Mouse (Mus musculus) regulatory T cell (primary cell): Measurements from ENCODE around the gene Lnpep.

ENCODE experiments used
- in situ Hi-C: fragments of 300-600 bp; cut with MboI, MseI; formaldehyde crosslinking; loops from one replicate; pipeline ENCODE4 v1.15.1; 2025; ENCODE audit warnings: high pct_unique_total_duplicates

The Lnpep gene

DNA sequence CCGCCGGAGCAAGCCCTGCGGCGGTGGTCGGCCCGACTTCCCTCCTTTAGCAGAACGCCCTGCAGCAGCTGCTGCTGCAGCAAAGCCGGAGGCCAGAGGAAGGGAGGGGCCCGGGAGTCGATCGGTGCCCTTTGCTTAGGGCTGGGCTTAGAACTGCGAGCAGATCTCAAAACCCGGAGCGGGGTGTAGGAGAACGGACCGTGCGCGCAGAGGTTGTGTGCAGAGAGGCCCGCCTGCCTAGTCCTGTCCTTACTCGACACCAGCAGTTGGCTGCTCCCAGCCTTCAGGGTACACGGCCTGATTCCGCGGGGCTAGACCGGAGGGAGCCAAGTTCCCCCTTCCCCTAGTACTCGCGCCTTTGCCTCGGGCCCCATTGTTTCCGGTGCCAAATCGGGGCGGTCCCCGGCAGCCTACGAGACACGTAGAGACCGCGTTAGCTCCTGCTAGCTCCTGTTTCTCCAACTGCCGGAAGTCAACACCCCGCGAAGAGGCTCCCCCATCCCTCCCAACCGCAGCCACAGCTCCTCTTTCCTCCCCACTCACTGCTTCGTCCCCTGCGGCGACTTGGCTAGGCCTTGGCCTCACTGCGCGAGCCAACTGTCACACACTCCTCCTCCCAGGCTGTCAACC lies at the start of gene Lnpep:
TSS of gene Lnpep (minus strand) at position 94 of the 630 bp plus-strand sequence.
- in situ Hi-C loops = loop anchor here (5.0 kb wide), 1 partner anchor 33 kb away; no protein-coding TSS in a partner anchor

DNA sequence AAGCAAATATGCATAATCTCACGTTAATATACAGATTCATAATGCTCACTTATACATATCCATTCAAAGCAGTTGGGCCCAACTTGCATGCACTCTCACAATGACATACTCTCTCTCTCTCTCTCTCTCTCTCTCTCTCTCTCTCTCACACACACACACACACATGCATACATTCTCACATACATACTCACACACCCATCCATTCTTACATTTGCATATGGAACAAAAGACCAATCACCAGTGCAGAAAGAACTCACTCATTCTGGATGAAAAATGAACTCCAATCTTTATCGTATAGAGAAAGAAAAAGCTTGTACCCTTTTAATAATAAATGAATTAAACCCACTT lies 31.0 kb upstream of the Lnpep start:
- in situ Hi-C loops = loop anchor here (5.0 to 25.0 kb wide), 2 partner anchors 359 to 544 kb away; partner anchors contain the start of gene Zfp97

DNA sequence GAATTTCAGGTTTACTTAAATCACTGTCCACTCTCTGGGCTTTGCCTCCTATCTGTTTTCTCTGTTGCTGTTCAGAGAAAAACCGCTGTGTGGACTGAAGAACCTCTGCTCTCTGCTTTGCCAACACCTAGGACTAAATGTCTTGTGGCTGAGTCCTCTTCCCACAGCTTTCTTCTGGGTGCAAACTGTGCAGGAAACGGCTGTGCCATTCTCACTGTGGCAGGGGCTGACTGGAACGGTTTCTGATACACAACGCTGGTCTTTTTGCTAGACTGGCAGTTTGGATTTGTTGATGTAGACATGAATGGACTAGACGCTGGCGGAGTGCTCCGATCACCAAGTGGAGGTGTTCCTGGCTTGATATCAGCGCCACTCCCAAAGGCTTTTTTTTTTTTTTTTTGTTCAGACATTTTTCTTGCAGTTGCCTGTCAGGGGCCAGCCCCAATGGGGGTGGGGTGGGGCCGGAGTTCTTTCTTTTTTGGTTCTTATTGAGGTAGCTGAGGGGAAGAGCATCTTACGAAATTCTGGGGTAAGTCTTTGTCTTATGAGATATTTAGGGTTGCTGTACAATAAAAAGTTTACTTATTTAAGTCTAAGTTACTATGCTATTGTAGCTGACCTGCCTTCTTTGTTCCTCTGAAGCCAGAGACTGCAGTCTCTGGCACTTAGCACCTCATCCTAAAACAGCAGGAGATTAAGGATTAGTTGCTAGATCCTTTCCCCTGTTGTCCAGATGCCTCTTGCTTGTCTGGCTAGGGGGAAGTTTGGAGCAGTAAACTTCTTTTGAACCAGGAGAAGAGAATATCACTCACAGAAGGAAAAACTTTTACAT lies 30.4 kb upstream of the Lnpep start:
- in situ Hi-C loops = loop anchor here (5.0 to 25.0 kb wide), 2 partner anchors 358 to 543 kb away; partner anchors contain the start of gene Zfp97

DNA sequence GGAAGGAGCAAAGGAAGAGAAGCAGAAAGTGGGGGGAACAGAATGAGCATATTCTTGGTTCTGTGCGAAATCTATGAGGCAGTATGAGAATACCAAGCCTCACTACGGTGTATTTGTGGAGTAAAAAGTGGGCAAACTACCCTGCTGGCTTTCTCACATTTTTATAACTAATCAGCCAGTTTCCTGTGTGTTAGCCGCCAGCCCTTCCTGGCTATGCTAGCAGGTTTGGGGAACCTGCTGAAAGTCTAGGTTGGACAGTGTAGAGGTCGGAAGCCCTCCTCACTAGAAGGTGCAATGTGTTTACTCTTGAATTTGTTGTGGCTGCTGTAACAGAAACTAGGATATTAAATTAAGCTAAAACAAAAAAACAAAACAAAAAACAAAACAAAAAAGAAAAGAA lies 27.7 kb upstream of the Lnpep start:
- in situ Hi-C loops = loop anchor here (25.0 kb wide), 1 partner anchor 540 kb away; the partner anchor contains the start of gene Zfp97

DNA sequence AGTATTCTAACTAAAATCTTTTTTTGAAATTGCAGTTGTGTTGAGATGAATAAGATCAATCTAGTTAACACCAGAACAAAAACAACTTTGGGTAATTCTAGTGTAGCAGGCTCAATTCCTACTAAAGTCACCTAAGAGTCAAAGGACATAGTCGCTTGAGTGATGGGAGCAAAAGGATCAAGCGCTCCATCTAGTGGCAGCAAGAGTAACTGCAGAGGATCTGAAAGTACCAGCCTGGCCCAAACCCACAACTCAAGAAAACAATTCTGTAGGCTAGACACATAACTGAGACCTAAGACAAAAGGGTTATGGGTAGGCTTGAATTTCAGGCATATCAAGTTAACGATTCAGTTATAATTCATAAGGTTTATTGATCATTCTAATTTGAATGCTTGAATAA lies 20.9 kb upstream of the Lnpep start:
- in situ Hi-C loops = loop anchor here (5.0 kb wide), 3 partner anchors 83 to 253 kb away; no protein-coding TSS in a partner anchor

DNA sequence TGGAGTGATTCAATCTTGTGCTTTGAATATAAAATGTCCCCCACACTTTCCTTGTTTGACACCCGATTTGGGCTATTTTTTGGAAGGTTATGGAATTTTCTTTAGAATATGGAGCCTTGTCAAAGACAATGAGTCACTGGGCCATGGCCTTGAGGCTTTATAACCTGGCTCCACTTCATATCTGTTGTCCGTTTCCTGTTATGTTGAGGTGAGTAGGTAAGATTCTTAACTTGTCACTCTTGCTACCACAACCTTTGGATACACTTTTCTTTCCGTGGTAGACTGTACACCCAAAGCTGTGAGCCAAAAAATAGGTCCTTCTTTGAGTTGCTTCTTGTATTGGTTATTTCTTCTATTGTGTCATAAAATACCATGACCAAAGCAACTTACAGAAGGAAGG lies 12.5 kb upstream of the Lnpep start:
- in situ Hi-C loops = no loop called here

DNA sequence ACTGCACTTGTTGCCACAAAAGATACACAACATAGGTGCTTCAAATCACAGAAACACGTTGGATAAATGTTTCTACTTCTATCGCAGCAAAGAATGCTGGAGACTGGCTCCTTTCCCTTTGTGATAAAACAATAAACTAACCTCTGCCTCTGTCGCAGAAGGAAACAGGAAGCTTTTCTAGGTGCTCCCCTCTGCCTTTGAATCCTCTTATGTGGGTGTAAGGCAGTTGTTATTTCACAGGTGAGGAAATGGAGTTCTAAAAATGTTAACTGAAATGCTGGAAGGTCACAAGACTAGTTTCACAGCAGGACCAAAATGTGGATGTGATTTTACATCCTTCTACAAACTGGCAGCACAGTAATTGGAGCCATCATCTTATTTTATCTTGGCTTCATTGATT lies 11.3 kb upstream of the Lnpep start:
- in situ Hi-C loops = no loop called here

DNA sequence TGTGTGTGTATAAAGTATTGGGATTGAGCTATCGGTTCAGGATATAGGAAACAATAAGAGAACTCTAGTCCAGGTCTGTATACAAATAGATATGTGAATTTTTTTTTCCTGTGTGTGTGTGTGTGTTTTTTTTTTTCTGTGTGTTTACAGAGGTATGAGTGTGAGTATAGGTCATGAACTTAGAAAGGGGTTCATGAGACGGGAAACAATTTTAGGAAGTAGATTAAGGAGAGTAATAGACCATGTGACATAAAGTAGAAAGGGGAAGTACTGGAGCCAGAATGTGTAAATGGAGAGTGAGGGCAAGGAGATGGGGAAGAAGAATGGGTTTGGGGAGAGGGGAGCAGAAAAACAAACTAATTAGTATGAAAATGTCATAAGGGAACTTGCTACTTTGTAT lies 9.2 kb upstream of the Lnpep start:
- in situ Hi-C loops = no loop called here

DNA sequence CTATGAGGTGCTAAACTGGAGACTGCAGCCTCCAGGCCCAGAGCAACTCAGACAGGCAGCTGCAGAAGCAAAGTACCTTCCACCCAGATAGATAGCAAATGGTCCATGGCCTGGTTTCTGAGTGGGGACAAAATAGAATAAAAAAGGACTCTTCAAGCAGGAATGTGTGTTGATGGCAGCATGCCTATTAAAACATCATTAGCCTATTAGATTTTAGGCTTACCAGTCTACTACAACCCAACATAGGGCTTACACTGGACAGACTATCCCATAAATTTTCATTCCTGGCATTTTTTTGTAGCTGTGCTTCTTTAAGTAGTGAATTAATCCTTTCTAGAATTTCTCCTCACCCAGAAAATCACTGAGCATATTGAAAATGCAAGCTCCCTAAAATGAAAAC lies 7.1 kb upstream of the Lnpep start:
- in situ Hi-C loops = no loop called here

DNA sequence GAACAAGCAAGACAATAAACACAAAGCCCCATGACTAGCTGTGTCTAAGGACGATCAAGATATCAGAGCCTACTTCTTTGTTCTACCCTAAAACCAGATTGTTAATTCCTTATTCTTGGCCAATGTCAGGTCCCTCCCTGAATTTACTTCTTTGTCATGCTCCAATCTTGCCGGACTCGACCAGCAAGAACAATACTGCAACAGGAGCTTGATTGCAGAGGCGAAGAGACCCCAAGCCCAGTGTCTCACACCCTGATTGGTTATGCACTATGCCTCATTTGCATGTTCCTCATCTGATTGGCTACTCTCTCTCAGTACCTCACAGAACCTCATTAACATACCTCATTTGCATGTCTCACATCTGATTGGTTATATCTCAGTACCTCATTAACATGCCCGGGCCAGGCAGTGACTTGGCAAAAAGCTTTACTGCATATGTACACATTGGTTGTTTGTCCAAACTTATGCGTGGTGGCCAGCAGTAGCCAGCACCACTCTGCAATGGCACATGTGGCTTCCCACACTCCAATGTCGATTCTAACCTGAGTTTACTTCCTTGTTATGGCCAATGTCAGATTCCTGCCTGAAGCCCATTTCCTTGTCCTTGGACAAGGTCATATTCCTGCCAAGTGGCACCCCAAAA lies 3.5 kb upstream of the Lnpep start:
- in situ Hi-C loops = loop anchor here (5.0 kb wide), 1 partner anchor 36 kb away; no protein-coding TSS in a partner anchor

DNA sequence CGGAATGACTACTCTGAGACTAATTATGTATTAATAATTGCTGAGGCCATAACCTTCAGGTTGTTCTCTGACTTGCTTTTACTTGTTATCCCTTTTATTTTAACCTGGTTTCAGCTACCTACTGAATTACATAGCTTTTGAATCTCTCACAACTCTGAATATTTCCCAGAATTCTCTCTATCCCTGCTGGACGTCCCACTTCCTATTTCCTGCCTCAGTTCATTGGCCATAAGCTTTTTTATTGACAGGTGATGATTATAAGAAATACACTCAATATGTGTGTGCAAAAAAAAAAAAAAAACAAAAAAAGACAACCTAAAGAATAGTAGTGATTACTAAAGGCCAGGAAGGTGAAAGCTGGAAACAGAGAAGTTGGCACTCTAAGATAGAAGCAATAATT lies 2.7 kb upstream of the Lnpep start:
- in situ Hi-C loops = loop anchor here (5.0 kb wide), 1 partner anchor 35 kb away; no protein-coding TSS in a partner anchor

DNA sequence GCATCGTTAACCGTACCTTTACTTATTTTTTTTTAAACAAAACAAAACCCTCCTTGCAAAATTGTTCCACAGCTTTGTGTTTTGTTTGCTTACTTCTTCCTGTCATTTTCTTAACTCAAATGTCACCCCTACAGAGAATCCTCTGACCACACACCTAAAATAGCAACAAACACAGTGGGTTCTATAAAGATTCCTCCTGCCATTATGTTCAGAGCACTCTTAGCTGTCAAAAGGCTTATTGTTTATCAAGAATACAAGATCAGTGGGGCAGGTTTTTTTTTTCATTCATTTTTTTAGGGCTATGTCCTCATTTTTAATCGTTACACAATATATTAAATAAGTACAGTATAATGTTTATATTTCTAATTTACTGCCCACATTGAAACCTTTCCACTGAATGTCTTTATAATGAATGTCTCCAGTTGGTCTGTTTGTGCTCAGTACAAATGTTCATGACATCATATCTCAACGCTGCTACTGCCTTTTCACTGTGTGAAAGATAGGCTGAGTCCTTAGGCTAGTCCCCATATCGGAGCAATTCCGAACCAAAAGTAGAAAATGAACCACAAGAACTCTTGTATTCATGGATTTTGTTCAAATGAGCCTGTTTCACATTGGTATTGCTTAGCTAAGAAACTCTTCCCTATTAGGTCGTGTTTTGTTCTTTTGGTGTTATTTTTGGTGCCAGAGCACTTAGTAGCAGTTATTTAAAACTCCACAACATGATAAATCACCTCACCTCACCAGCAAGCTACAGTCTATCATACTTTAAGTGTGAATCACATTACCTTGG lies 1.2 kb upstream of the Lnpep start:
- in situ Hi-C loops = loop anchor here (5.0 kb wide), 1 partner anchor 34 kb away; no protein-coding TSS in a partner anchor

DNA sequence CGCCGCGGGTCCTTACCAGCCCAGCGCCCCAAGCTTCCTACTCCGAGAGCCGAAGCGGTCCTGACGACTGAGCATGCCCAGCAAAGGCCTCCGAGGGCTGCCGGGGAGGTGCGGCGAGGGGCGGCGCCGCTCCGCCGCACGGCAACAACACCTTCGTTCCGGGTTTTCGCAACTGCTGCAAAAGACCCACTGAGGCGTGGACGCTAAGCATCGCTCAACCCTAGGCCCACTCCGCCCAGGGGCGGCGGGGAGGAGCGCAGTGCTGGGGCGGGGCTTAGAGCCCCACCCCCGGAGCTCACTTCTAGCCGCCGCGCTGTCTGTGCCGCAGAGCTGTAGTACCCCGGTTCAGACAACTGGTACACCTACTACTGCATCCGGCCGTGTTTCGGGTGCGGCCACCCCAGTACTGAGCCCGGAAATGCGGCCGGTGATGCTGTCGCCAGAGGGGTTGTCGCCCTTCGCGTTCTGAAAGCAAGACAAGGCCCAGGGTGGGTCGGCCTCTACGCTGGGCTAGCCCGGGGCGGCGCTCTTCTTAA lies 361 bp downstream of the Lnpep start:
- in situ Hi-C loops = no loop called here

DNA sequence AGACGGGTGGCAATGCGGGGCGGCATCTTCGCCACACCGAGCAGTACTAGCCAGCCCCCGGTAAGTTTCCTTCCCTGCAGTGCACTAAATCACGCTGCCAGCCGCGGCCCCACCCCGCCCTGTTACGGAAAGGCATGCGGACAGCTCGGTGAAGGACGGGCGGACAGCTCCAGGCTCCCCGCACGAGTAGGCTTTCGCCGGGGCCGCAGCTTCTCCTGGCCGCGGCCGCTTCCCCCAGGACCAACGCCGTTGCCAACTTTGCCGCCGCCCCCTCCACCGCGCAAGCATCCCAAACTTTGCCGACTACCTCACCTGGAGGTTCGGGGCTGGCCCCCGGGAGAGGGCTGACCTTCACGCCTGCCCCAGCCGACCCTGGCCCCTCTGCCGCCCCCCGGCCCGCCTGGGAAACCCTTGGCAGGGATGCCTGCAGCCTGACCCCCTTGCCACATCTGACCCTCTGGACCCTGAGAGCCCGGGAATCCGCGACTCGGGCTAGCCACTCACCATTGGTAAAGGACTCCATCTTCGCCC lies 895 bp downstream of the Lnpep start:
- in situ Hi-C loops = no loop called here

DNA sequence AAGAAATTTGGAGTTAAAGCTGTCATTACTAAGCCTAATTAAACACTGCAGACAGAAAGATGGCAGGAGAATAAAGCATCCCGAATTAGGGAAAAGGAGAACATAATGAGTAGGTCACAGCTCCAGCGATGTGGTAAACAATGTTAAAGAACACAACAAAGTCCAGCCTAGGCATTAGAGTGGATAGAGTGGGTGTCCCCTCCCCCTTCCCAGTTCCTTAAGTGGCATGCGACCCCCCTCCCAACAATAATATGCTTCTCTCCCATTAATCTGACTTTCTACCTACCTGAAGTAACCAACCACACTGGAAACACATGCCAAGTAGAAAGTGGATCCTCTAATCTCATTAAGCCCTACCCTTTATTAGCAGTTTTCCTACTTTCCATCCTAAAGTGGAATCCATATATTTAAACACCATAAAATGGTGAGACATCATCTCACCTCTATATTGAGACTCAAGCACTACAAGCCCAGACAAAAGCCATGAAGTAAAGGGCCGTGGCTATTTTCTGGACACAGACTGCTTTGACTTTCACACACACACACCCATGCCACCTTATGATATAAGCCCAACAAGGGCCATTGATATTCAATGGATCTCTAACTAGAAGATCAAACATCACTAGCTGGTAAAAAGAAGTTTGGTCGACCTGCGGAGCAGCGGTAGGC lies 1.5 kb downstream of the Lnpep start:
- in situ Hi-C loops = no loop called here

DNA sequence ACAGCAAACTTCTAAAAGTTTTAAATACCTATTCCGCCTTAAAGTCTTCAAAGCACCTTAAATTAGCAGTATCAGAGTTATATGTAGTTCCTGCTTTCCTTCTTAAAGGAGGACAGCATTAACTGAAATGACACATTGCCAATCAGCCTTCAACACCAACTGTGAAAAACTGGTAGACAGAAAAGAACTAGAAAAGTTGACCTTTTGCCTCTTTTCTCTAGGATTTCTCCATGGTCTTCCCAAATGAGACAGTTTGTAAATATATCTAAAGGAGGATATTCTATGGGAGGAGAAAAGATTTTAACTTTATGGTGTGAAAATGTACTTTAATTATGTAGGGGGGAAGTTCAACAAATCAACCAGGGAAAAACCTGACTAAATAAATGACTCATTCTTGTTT lies 2.3 kb downstream of the Lnpep start:
- in situ Hi-C loops = no loop called here

DNA sequence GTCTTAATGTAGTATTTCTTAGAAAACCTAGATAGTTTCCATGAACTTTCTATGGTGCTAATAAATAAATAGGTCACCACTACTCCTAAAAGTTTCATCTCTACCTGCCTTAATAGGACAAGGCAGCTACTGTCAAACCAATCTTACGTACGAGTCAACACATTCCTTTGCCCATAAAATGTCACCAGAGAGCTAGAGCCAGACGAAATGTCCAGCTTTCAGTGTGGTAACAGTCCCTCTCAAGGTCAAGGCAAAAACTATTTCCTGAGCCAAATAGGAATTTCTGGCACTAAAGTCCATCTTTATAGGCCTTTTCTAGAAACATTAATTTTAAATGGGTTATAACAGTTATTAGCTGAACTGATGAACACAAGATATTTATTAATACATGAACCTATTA lies 3.3 kb downstream of the Lnpep start:
- in situ Hi-C loops = no loop called here

DNA sequence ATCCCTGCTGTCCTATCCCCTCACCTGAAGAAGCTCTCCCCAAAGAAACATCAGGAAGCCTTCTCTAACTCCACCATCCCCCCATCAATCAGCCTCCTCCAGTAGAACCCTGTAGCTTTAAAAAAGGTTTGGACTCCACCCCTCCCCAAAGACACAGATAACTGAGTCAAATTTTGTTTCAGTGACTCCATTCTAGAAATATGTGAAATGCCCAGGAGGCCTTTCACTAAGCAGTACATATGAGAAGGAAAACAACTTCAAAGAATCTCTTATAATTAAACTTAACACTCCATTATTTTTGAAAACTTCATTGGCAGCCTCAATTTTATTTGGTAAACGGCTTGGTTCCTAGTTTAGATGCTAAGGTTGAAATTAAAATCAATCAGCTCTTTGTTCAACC lies 6.4 kb downstream of the Lnpep start:
- in situ Hi-C loops = no loop called here

DNA sequence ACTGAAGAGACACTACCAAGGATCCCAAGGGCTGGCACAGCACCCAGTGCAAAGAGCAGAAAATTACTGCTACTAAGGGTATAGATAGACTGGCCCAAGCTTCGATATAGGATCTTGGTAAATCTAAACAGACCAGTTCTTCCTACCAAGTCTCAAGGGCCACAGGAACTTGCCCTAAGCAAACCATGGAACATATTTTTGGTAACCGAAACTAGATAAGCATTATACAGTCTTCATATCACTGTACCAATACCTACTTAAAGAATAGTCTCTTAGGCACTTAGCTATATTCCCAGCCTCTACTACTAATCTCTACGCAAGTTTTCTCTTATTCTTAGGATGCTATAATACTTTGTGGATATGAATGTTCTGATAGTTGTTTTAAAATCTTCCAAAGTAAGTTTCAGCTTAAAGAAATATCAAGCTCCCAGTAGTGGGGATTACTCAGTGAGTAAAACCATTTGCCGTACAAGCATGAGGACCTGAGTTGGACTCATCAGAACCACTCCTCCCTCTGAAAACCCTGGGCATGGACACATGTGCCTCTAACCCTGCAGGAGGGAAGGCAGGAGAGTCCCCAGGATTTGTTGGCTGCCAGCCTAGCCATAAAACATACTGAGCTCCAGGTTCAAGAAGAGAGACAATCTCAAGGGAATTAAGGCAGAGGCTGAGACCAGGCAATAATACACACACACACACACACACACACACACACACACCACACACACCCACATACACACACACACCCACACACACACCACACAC lies 7.2 kb downstream of the Lnpep start:
- in situ Hi-C loops = no loop called here

DNA sequence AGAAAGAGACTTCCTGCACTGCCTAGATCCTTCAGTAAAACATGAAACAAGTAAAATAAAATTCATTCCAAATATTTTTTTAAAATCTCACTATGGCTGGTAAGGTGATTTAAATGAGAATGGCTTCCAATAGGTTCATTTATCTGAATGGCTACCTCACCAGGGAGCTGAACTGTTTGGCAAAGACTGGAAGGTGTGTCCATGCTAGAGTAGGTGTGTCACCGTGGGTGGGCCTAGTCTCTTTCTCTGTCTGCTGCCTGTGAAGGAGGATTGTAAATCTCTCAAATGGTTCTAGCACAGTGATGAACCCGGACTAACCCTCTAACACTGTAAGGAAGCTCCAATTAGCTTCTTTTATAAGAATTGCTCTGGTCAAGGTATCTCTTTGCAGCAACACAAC lies 12.5 kb downstream of the Lnpep start:
- in situ Hi-C loops = no loop called here
